Mouse (Mus musculus) neural tube, embryonic 13.5 days (tissue): ENCODE data around the gene Pip4k2c. TPM values are rescaled to one million over a fixed set of nuclear protein-coding genes. Genes with fewer than 3 reads are reported as not detected.

Experiments used
- ATAC-seq: fragments of 200-750 bp; cut with Nextera tagmentation; 2 replicates; pipeline ENCODE4 v1.8.0; 2017; ENCODE audit warnings: low read depth, mild to moderate bottlenecking, moderate TSS enrichment, moderate library complexity
- H3K27ac ChIP-seq: fragments of 300-500 bp; sonication (generic); replicated peaks from 2 replicates; pipeline ENCODE4 v1.5.1; 2015; ENCODE audit warnings: moderate library complexity, mild to moderate bottlenecking, inconsistent platforms
- H3K27me3 ChIP-seq: fragments of 300-500 bp; sonication (generic); 2 replicates; pipeline ENCODE4 v1.6.1; 2015; ENCODE audit warnings: mild to moderate bottlenecking, inconsistent platforms
- H3K36me3 ChIP-seq: fragments of 300-500 bp; sonication (generic); 2 replicates; pipeline ENCODE4 v1.6.1; 2015; ENCODE audit warnings: mild to moderate bottlenecking, inconsistent platforms
- H3K4me1 ChIP-seq: fragments of 300-500 bp; sonication (generic); replicated peaks from 2 replicates; pipeline ENCODE4 v1.6.1; 2015; ENCODE audit warnings: inconsistent platforms
- H3K4me2 ChIP-seq: fragments of 300-500 bp; sonication (generic); 2 replicates; pipeline ENCODE4 v1.6.1; 2015; ENCODE audit warnings: inconsistent platforms, mild to moderate bottlenecking, moderate library complexity
- H3K4me3 ChIP-seq: fragments of 300-500 bp; sonication (generic); 2 replicates; pipeline ENCODE4 v1.5.1; 2015; ENCODE audit warnings: mild to moderate bottlenecking, inconsistent platforms
- H3K9ac ChIP-seq: fragments of 300-500 bp; sonication (generic); 2 replicates; pipeline ENCODE4 v1.6.1; 2015; ENCODE audit warnings: moderate library complexity, mild to moderate bottlenecking, inconsistent platforms
- H3K9me3 ChIP-seq: fragments of 300-500 bp; sonication (generic); 2 replicates; pipeline ENCODE4 v1.6.1; 2016; ENCODE audit warnings: inconsistent platforms
- WGBS: fragments of 180-500 bp; shearing (Covaris S2); methylation state at CpG from one replicate; pipeline ENCODE4 v1.1.7; 2015; 5-methylcytosine and 5-hydroxymethylcytosine counted together
- polyA plus RNA-seq: library from polyadenylated mRNA; unstranded; fragments of >200 nt; fragmentation: Nextera tagmentation; extraction: Ambion mirVana; gene quantifications from 2 replicates; pipeline ENCODE4 v1.2.1, GENCODE M21; 2015

The Pip4k2c gene
- polyA plus RNA-seq, 1 experiment from 2014 or later, result 20.2 TPM

GRCm38 (mm10) chr10:127205373-127205772, 6.0 kb downstream of the Pip4k2c start:
- H3K27me3 ChIP-seq, result no peaks in the 10 kb centered on the region
- no peak overlapping the region for H3K4me2 ChIP-seq
- H3K9me3 ChIP-seq, result no peaks in the 10 kb centered on the region
- H3K9ac ChIP-seq, result no peak overlapping the region
- peaks cover 79% of the 10 kb centered on the region for H3K36me3 ChIP-seq
- 88% methylated on average over 10 of the region's 10 CpGs for WGBS
- H3K4me1 ChIP-seq, result peaks cover 12% of the 10 kb centered on the region
- no peak overlapping the region for H3K27ac ChIP-seq
- H3K4me3 ChIP-seq, result no peak overlapping the region
- ATAC-seq, result no peak

- Histone ChIP-seq H3K27me3 (no peaks in the 10 kb centered on the region), H3K4me3 (no peak overlapping the region), H3K9me3 (no peaks in the 10 kb centered on the region), H3K4me2 (no peak overlapping the region), H3K36me3 (peaks cover 87% of the 10 kb centered on the region), H3K27ac (no peak overlapping the region), H3K9ac (no peak overlapping the region), H3K4me1 (peaks cover 4% of the 10 kb centered on the region; the same call in 1 of the 2 replicates)
- WGBS, result 89% methylated on average over 5 of the region's 5 CpGs
- no peak for ATAC-seq
Observed at GRCm38 (mm10) chr10:127204589-127204988, 6.8 kb downstream of the Pip4k2c start.

- no peak for ATAC-seq
- H3K36me3 ChIP-seq, result peaks cover 94% of the 10 kb centered on the region
- no peak overlapping the region for H3K4me2 ChIP-seq
- no peak overlapping the region for H3K9ac ChIP-seq
- H3K27me3 ChIP-seq, result no peaks in the 10 kb centered on the region
- H3K9me3 ChIP-seq, result no peaks in the 10 kb centered on the region
- 89% methylated on average over 3 of the region's 3 CpGs for WGBS
- H3K4me1 ChIP-seq, result no peaks in the 10 kb centered on the region; the same call in 1 of the 2 replicates
- H3K27ac ChIP-seq, result no peak overlapping the region
- H3K4me3 ChIP-seq, result no peak overlapping the region
Observed at GRCm38 (mm10) chr10:127203106-127203505, 8.3 kb downstream of the Pip4k2c start.

- Histone ChIP-seq H3K9ac (no peak overlapping the region), H3K4me1 (peaks cover 17% of the 10 kb centered on the region), H3K27ac (no peak overlapping the region), H3K9me3 (no peaks in the 10 kb centered on the region), H3K36me3 (peaks cover 74% of the 10 kb centered on the region), H3K4me3 (no peak overlapping the region), H3K27me3 (no peaks in the 10 kb centered on the region), H3K4me2 (no peak overlapping the region)
- 87% methylated on average over 8 of the region's 8 CpGs for WGBS
- ATAC-seq, result no peak
Observed at GRCm38 (mm10) chr10:127200279-127200678, 11.1 kb downstream of the Pip4k2c start.

GRCm38 (mm10) chr10:127199474-127199873, 11.9 kb downstream of the Pip4k2c start:
- Histone ChIP-seq H3K36me3 (peaks cover 66% of the 10 kb centered on the region), H3K9me3 (no peaks in the 10 kb centered on the region), H3K4me2 (no peak overlapping the region), H3K9ac (no peak overlapping the region), H3K27ac (no peak overlapping the region), H3K27me3 (no peaks in the 10 kb centered on the region), H3K4me1 (peaks cover 23% of the 10 kb centered on the region), H3K4me3 (no peak overlapping the region)
- WGBS, result 81% methylated on average over 11 of the region's 11 CpGs
- no peak for ATAC-seq

GRCm38 (mm10) chr10:127199068-127199467, 12.3 kb downstream of the Pip4k2c start:
- 72% methylated on average over 5 of the region's 5 CpGs for WGBS
- Histone ChIP-seq H3K4me1 (peaks cover 27% of the 10 kb centered on the region), H3K4me2 (no peak overlapping the region), H3K27ac (peak overlapping the region; percentile 3; the same call in 1 of the 2 replicates), H3K9ac (0 out of 2 replicates have a peak overlapping the region, but pooled peaks have one; percentile 8), H3K36me3 (peaks cover 64% of the 10 kb centered on the region), H3K4me3 (no peak overlapping the region), H3K27me3 (no peaks in the 10 kb centered on the region), H3K9me3 (no peaks in the 10 kb centered on the region)
- ATAC-seq, result no peak

- 0 out of 2 replicates have a peak overlapping the region, but pooled peaks have one; percentile 8 for H3K9ac ChIP-seq
- no peaks in the 10 kb centered on the region for H3K9me3 ChIP-seq
- peaks cover 29% of the 10 kb centered on the region for H3K4me1 ChIP-seq
- 70% methylated on average over 2 of the region's 2 CpGs for WGBS
- no peaks in the 10 kb centered on the region for H3K27me3 ChIP-seq
- no peak for ATAC-seq
- H3K4me3 ChIP-seq, result no peak overlapping the region
- peaks cover 59% of the 10 kb centered on the region for H3K36me3 ChIP-seq
- no peak overlapping the region; the same call in 1 of the 2 replicates for H3K27ac ChIP-seq
- H3K4me2 ChIP-seq, result no peak overlapping the region
Observed at GRCm38 (mm10) chr10:127198492-127198891, 12.9 kb downstream of the Pip4k2c start.

GRCm38 (mm10) chr10:127197505-127198110, 13.8 kb downstream of the Pip4k2c start:
- peaks cover 38% of the 10 kb centered on the region for H3K4me1 ChIP-seq
- peaks cover 60% of the 10 kb centered on the region for H3K36me3 ChIP-seq
- no peak overlapping the region for H3K4me3 ChIP-seq
- no peak for ATAC-seq
- H3K27ac ChIP-seq, result 0 out of 2 replicates have a peak overlapping the region, but pooled peaks have one; percentile 7
- WGBS, result 69% methylated on average over 11 of the region's 11 CpGs
- no peak overlapping the region for H3K4me2 ChIP-seq
- no peaks in the 10 kb centered on the region for H3K27me3 ChIP-seq
- no peak overlapping the region for H3K9ac ChIP-seq
- no peaks in the 10 kb centered on the region for H3K9me3 ChIP-seq

GRCm38 (mm10) chr10:127197104-127197503, 14.3 kb downstream of the Pip4k2c start:
- Histone ChIP-seq H3K4me1 (peaks cover 43% of the 10 kb centered on the region), H3K4me2 (no peak overlapping the region), H3K9ac (no peak overlapping the region), H3K27ac (0 out of 2 replicates have a peak overlapping the region, but pooled peaks have one; percentile 7), H3K27me3 (no peaks in the 10 kb centered on the region), H3K4me3 (no peak overlapping the region), H3K9me3 (no peaks in the 10 kb centered on the region), H3K36me3 (peaks cover 60% of the 10 kb centered on the region)
- 87% methylated on average over 8 of the region's 8 CpGs for WGBS
- ATAC-seq, result no peak

GRCm38 (mm10) chr10:127196392-127196791, 15.0 kb downstream of the Pip4k2c start:
- WGBS, result 0% methylated on average over 5 of the region's 5 CpGs
- Histone ChIP-seq H3K9ac (peak overlapping the region; percentile 96), H3K4me2 (peak overlapping the region; percentile 88), H3K4me3 (peak overlapping the region; percentile 95), H3K27ac (peak overlapping the region; percentile 95), H3K4me1 (peaks cover 45% of the 10 kb centered on the region), H3K9me3 (no peaks in the 10 kb centered on the region), H3K36me3 (peaks cover 60% of the 10 kb centered on the region), H3K27me3 (no peaks in the 10 kb centered on the region)
- peak; percentile 62 for ATAC-seq

GRCm38 (mm10) chr10:127195328-127196129, 15.9 kb downstream of the Pip4k2c start, which contains the start of gene Dtx3:
Dtx3 (minus strand) TSS chr10:127195728.
- 0% methylated on average over 44 of the region's 47 CpGs for WGBS
- no peaks in the 10 kb centered on the region for H3K27me3 ChIP-seq
- H3K4me3 ChIP-seq, result peak within 1 kb of the TSS; percentile 95
- H3K36me3 ChIP-seq, result peaks cover 61% of the 10 kb centered on the region
- ATAC-seq, result peak; percentile 70
- no peaks in the 10 kb centered on the region for H3K9me3 ChIP-seq
- peaks cover 53% of the 10 kb centered on the region for H3K4me1 ChIP-seq
- H3K9ac ChIP-seq, result peak within 1 kb of the TSS; percentile 96
- H3K4me2 ChIP-seq, result peak within 1 kb of the TSS; percentile 88
- H3K27ac ChIP-seq, result peak within 1 kb of the TSS; percentile 95
